Mouse (Mus musculus): Measurements from ENCODE around the gene Hsd17b14.

- TF ChIP-seq POLR2A (IDR thresholded peaks at IDR 0.05; ENCODE audit: control insufficient read depth, low read depth, low read length) (no peak), CTCF (IDR thresholded peaks at IDR 0.05; ENCODE audit: control insufficient read depth, insufficient read depth, insufficient replicate concordance, low read depth, low read length) (no peak)
Observed at GRCm38 (mm10) chr7:45526474-45527120, 28.1 kb upstream of the Hsd17b14 start.

All from testis, adult 2 months (tissue).